Mouse (Mus musculus): ENCODE measurements around the gene Pabpn1.

Gene Pabpn1

GRCm38 (mm10) chr14:54892200-54892599 is at the start of gene Pabpn1:
TSS of gene Pabpn1 (plus strand) at chr14:54892500.
- H3K27me3 ChIP-seq (ENCODE audit: insufficient read depth, low read length), result no peaks in the 10 kb centered on the region
- H3K9me3 ChIP-seq (ENCODE audit: low read length), result no peaks in the 10 kb centered on the region
- H3K36me3 ChIP-seq (ENCODE audit: insufficient read depth, low read length), result peaks cover 27% of the 10 kb centered on the region
- H3K4me1 ChIP-seq (replicated peaks; ENCODE audit: low read depth, low read length), result peaks cover 43% of the 10 kb centered on the region
- peak within 1 kb of the TSS; percentile 79 for H3K4me3 ChIP-seq (replicated peaks; ENCODE audit: low read length)
- no peak for TF ChIP-seq NANOG (IDR thresholded peaks at IDR 0.05; ENCODE audit: borderline replicate concordance, low read length)
- TF ChIP-seq CTCF (conservative IDR thresholded peaks at IDR 0.05; ENCODE audit: low read length), result no peak
- no peak for TF ChIP-seq POU5F1 (IDR thresholded peaks at IDR 0.05; ENCODE audit: borderline replicate concordance, low read length)

GRCm38 (mm10) chr14:54843461-54843860 is 48.8 kb upstream of the Pabpn1 start:
- Histone ChIP-seq H3K4me1 (replicated peaks; ENCODE audit: low read depth, low read length) (no peaks in the 10 kb centered on the region), H3K9me3 (ENCODE audit: low read length) (no peaks in the 10 kb centered on the region), H3K36me3 (ENCODE audit: insufficient read depth, low read length) (no peaks in the 10 kb centered on the region), H3K27me3 (ENCODE audit: insufficient read depth, low read length) (no peaks in the 10 kb centered on the region), H3K4me3 (replicated peaks; ENCODE audit: low read length) (no peak overlapping the region)
- TF ChIP-seq NANOG (IDR thresholded peaks at IDR 0.05; ENCODE audit: borderline replicate concordance, low read length) (no peak), CTCF (conservative IDR thresholded peaks at IDR 0.05; ENCODE audit: low read length) (peak; percentile 11), POU5F1 (IDR thresholded peaks at IDR 0.05; ENCODE audit: borderline replicate concordance, low read length) (no peak)

GRCm38 (mm10) chr14:54855726-54856125 is 36.6 kb upstream of the Pabpn1 start:
- H3K36me3 ChIP-seq (ENCODE audit: insufficient read depth, low read length), result 0 out of 2 replicates have a peak, but pooled peaks cover 4% of the 10 kb centered on the region
- no peak for TF ChIP-seq NANOG (IDR thresholded peaks at IDR 0.05; ENCODE audit: borderline replicate concordance, low read length)
- TF ChIP-seq CTCF (conservative IDR thresholded peaks at IDR 0.05; ENCODE audit: low read length), result no peak
- no peak for TF ChIP-seq POU5F1 (IDR thresholded peaks at IDR 0.05; ENCODE audit: borderline replicate concordance, low read length)
- H3K27me3 ChIP-seq (ENCODE audit: insufficient read depth, low read length), result no peaks in the 10 kb centered on the region
- no peaks in the 10 kb centered on the region for H3K4me1 ChIP-seq (replicated peaks; ENCODE audit: low read depth, low read length)
- H3K9me3 ChIP-seq (ENCODE audit: low read length), result no peaks in the 10 kb centered on the region
- H3K4me3 ChIP-seq (replicated peaks; ENCODE audit: low read length), result no peak overlapping the region

- H3K27me3 ChIP-seq (ENCODE audit: insufficient read depth, low read length), result no peaks in the 10 kb centered on the region
- H3K4me1 ChIP-seq (replicated peaks; ENCODE audit: low read depth, low read length), result no peaks in the 10 kb centered on the region
- TF ChIP-seq CTCF (conservative IDR thresholded peaks at IDR 0.05; ENCODE audit: low read length) (no peak), POU5F1 (IDR thresholded peaks at IDR 0.05; ENCODE audit: borderline replicate concordance, low read length) (no peak), NANOG (IDR thresholded peaks at IDR 0.05; ENCODE audit: borderline replicate concordance, low read length) (no peak)
- 0 out of 2 replicates have a peak, but pooled peaks cover 4% of the 10 kb centered on the region for H3K36me3 ChIP-seq (ENCODE audit: insufficient read depth, low read length)
- no peaks in the 10 kb centered on the region for H3K9me3 ChIP-seq (ENCODE audit: low read length)
- no peak overlapping the region for H3K4me3 ChIP-seq (replicated peaks; ENCODE audit: low read length)
These were observed 35.6 kb upstream of the Pabpn1 start for GRCm38 (mm10) chr14:54856703-54857102.

- H3K27me3 ChIP-seq (ENCODE audit: insufficient read depth, low read length), result no peaks in the 10 kb centered on the region
- H3K36me3 ChIP-seq (ENCODE audit: insufficient read depth, low read length), result 0 out of 2 replicates have a peak, but pooled peaks cover 4% of the 10 kb centered on the region
- TF ChIP-seq NANOG (IDR thresholded peaks at IDR 0.05; ENCODE audit: borderline replicate concordance, low read length), result no peak
- no peak for TF ChIP-seq CTCF (conservative IDR thresholded peaks at IDR 0.05; ENCODE audit: low read length)
- TF ChIP-seq POU5F1 (IDR thresholded peaks at IDR 0.05; ENCODE audit: borderline replicate concordance, low read length), result no peak
These were observed 34.4 kb upstream of the Pabpn1 start for GRCm38 (mm10) chr14:54857891-54858290.

GRCm38 (mm10) chr14:54860511-54860910 is 31.8 kb upstream of the Pabpn1 start:
- TF ChIP-seq NANOG (IDR thresholded peaks at IDR 0.05; ENCODE audit: borderline replicate concordance, low read length), result no peak
- peak; percentile 44 for TF ChIP-seq CTCF (conservative IDR thresholded peaks at IDR 0.05; ENCODE audit: low read length)
- TF ChIP-seq POU5F1 (IDR thresholded peaks at IDR 0.05; ENCODE audit: borderline replicate concordance, low read length), result no peak
- H3K4me1 ChIP-seq (replicated peaks; ENCODE audit: low read depth, low read length), result peaks cover 12% of the 10 kb centered on the region
- 0 out of 2 replicates have a peak, but pooled peaks cover 4% of the 10 kb centered on the region for H3K36me3 ChIP-seq (ENCODE audit: insufficient read depth, low read length)
- no peak overlapping the region for H3K4me3 ChIP-seq (replicated peaks; ENCODE audit: low read length)
- H3K27me3 ChIP-seq (ENCODE audit: insufficient read depth, low read length), result no peaks in the 10 kb centered on the region
- H3K9me3 ChIP-seq (ENCODE audit: low read length), result no peaks in the 10 kb centered on the region

More at GRCm38 (mm10) chr14:54857891-54858290, 34.4 kb upstream of the Pabpn1 start:
- Histone ChIP-seq H3K4me3 (replicated peaks; ENCODE audit: low read length) (no peak overlapping the region), H3K9me3 (ENCODE audit: low read length) (no peaks in the 10 kb centered on the region), H3K4me1 (replicated peaks; ENCODE audit: low read depth, low read length) (no peaks in the 10 kb centered on the region)

GRCm38 (mm10) chr14:54863501-54864312 is 28.6 kb upstream of the Pabpn1 start:
- Histone ChIP-seq H3K36me3 (ENCODE audit: insufficient read depth, low read length) (no peaks in the 10 kb centered on the region), H3K27me3 (ENCODE audit: insufficient read depth, low read length) (no peaks in the 10 kb centered on the region), H3K4me1 (replicated peaks; ENCODE audit: low read depth, low read length) (peaks cover 20% of the 10 kb centered on the region), H3K4me3 (replicated peaks; ENCODE audit: low read length) (peak overlapping the region; percentile 94), H3K9me3 (ENCODE audit: low read length) (no peaks in the 10 kb centered on the region)
- TF ChIP-seq POU5F1 (IDR thresholded peaks at IDR 0.05; ENCODE audit: borderline replicate concordance, low read length) (no peak), CTCF (conservative IDR thresholded peaks at IDR 0.05; ENCODE audit: low read length) (no peak)

GRCm38 (mm10) chr14:54864313-54865036 is 27.8 kb upstream of the Pabpn1 start:
- Histone ChIP-seq H3K27me3 (ENCODE audit: insufficient read depth, low read length) (no peaks in the 10 kb centered on the region), H3K36me3 (ENCODE audit: insufficient read depth, low read length) (no peaks in the 10 kb centered on the region), H3K4me3 (replicated peaks; ENCODE audit: low read length) (peak overlapping the region; percentile 94), H3K4me1 (replicated peaks; ENCODE audit: low read depth, low read length) (peaks cover 20% of the 10 kb centered on the region), H3K9me3 (ENCODE audit: low read length) (no peaks in the 10 kb centered on the region)
- no peak for TF ChIP-seq POU5F1 (IDR thresholded peaks at IDR 0.05; ENCODE audit: borderline replicate concordance, low read length)
- TF ChIP-seq CTCF (conservative IDR thresholded peaks at IDR 0.05; ENCODE audit: low read length), result no peak
- no peak for TF ChIP-seq NANOG (IDR thresholded peaks at IDR 0.05; ENCODE audit: borderline replicate concordance, low read length)
